Mouse (Mus musculus): ENCODE measurements around the gene Mecom. TPM values are rescaled to one million over a fixed set of nuclear protein-coding genes. Genes with fewer than 3 reads are reported as not detected.

Mecom gene
- polyA plus RNA-seq, 1 experiment, result not detected

DNA sequence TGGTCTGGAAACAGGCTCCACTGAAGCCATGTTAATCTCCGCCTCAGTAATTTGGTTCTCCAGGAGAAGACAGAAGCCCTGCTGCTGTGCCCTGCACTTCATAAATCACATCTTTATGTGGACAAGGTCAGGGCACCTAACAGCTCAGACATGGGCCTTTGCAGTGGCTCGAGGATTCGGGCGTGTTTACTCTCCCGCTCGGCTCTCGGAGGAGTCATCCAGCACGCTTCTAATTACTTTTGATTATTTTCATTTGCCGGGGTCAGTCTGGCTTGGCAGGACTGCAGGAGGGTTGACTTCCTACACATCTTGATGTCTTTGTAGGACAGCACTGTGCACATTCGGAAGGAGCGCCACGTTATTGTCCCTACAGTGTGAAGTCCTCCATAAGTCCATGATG lies 529.6 kb downstream of the Mecom start:
- no peak for TF ChIP-seq GATA1 (IDR thresholded peaks at IDR 0.05; ENCODE audit: low read length)

- TF ChIP-seq GATA1 (IDR thresholded peaks at IDR 0.05; ENCODE audit: low read length), result no peak
Observed at GRCm38 (mm10) chr3:30016766-30017165, 531.0 kb downstream of the Mecom start.

DNA sequence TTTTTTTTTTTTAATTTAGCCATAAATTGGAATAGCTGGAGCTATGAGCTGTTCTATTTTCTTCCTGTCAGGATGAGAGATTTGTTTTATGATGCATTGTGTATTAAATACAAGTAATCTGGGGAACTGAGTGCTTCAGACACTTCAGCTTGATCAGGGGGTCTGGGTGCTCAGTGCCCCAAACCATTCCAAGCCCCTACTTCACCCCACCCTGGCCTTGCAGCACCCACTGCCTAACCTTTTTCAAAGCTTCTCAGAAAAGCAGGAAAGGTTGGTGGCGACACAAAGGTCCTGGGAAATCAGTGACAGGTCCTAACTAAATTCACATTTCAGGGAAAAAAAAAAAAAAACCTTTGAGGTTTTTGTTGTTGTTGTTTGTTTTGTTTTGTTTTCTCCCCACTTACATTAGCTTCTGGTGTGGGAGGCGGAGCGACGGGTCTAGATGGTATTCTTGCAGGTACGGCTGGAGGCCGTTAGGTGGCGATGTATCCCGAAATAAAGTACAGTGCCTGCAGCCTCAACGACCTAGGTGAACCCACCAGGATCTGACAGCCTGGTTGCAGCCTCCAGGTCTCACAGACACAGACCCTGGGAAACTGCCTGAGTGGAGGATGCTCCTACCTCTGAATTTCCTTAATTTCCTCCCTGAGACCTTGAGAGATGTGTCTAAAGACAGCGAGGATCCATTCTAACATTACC lies 532.7 kb downstream of the Mecom start:
- TF ChIP-seq GATA1 (IDR thresholded peaks at IDR 0.05; ENCODE audit: low read length), result no peak

- no peak for TF ChIP-seq GATA1 (IDR thresholded peaks at IDR 0.05; ENCODE audit: low read length)
Observed at GRCm38 (mm10) chr3:30014279-30014678, 533.5 kb downstream of the Mecom start.

- no peak for TF ChIP-seq GATA1 (IDR thresholded peaks at IDR 0.05; ENCODE audit: low read length)
Observed at GRCm38 (mm10) chr3:30013416-30013815, 534.4 kb downstream of the Mecom start.

DNA sequence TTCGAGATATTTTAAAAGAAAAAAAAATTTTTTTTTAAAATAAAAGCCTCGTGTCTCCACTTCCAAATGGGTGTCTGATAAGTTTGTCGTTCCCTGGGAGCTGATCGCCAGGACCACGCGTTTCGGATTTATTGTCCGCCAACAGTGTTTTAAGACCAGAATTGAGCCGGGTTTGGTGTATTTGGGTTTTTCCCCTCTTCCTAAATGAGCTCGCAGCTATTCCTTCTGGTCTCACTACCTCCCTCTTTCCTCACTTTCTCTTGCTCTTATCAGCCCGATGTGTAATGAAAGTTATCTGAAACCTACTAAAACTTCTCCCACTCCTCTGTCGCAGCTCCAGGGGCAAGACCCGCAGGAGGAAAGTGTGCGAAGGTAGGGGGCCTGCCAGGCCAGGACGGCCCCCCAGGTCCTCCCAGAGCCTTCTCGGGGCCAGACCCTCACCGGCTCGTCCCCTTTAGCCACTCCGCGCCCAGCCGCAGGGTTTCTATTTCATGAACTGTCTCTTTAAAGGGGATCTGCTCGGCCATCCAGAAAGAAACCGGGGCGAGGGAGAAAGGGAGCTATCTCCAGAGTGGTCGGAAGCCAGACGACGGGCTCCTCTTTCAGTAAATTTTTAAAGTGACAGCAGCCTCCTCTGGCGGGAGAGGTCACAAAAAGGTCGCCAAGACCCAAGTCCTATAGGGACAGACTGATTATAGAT lies 535.0 kb downstream of the Mecom start:
- no peak for TF ChIP-seq GATA1 (IDR thresholded peaks at IDR 0.05; ENCODE audit: low read length)

DNA sequence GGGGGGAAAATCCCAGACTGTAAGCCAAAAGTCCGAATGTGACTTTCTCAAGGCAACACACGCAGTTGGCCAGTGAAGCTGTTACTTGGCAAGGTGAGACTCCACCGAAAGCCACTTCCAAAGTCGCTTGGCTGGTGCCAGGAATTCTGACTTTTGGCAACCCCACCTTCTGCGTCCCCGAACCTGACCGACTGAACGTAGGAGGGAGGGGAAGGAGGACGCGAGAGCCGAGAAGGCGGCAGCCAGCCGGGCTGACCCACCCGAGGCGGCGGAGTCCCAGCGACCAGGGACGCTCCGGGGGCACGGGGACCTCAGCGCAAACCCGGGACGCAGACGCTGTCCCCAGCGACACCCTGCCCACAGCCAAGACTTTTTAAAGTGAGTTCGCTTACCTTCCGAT lies 535.7 kb downstream of the Mecom start:
- no peak for TF ChIP-seq GATA1 (IDR thresholded peaks at IDR 0.05; ENCODE audit: low read length)

DNA sequence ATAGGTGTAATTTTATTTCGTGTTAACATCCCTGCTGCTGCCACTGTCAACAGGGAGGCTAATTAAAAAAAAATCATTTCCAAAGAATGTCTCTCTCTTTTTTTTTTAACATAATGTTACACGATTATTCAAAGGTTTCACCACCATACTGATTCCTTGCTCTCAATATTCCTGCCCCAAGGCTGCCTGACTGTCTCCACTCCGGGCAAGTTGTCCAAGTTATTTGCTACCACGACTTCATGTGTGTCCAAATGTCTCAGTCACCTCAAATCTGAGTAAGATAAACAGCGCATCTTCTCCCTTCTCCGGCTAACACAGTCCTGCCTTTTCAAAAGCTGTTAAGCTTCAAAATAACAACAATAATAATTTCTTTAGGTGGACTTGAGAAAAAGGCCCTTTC lies 536.1 kb downstream of the Mecom start:
- no peak for TF ChIP-seq GATA1 (IDR thresholded peaks at IDR 0.05; ENCODE audit: low read length)

- no peak for TF ChIP-seq GATA1 (IDR thresholded peaks at IDR 0.05; ENCODE audit: low read length)
Observed at GRCm38 (mm10) chr3:30010889-30011288, 536.9 kb downstream of the Mecom start.

- no peak for TF ChIP-seq GATA1 (IDR thresholded peaks at IDR 0.05; ENCODE audit: low read length)
Observed at GRCm38 (mm10) chr3:30009596-30009995, 538.2 kb downstream of the Mecom start.

GRCm38 (mm10) chr3:30004888-30005405 lies 542.9 kb downstream of the Mecom start:
- TF ChIP-seq GATA1 (IDR thresholded peaks at IDR 0.05; ENCODE audit: low read length), result no peak

DNA sequence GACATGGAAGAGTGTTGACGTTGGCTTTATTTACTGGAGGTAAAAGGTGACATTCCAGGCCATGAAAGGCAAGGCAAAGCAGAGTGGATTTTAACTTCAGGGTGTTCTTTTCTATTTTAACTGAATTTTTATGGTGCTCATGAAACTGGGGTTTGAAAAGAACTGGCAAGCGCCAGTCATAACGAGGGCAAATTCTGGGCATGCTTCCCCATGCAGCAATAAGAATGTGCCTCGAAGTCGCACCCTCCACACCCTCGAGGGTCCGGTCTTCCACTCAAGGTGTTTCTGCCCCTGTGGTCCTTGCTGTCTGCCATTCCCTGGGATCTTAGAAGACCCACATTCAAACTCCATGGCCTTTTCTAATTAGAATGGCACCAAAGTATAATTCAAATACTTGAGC lies 547.5 kb downstream of the Mecom start:
- no peak for TF ChIP-seq GATA1 (IDR thresholded peaks at IDR 0.05; ENCODE audit: low read length)

- TF ChIP-seq GATA1 (IDR thresholded peaks at IDR 0.05; ENCODE audit: low read length), result no peak
Observed at GRCm38 (mm10) chr3:29999035-29999434, 548.8 kb downstream of the Mecom start.

- TF ChIP-seq GATA1 (IDR thresholded peaks at IDR 0.05; ENCODE audit: low read length), result no peak
Observed at GRCm38 (mm10) chr3:29997068-29997467, 550.7 kb downstream of the Mecom start.

DNA sequence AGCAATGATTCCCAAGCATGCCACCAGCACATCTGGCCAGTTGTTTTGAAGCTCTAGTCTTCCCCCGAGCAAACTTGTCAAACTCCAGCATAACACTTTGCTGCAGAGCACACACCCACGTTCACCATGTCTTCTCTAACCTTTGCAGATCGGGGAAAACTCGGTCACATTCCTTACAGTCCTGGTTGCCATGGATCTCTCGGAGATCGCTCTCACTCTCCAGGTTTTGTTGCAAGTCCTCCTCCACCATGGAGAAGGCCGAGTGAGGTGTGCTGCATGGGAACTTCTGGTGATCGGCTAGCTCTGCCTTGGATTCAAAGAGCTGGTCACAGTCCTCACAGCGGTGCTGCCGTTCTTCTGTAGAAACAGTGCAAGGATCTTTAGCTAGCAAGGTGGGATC lies 554.5 kb downstream of the Mecom start:
- no peak for TF ChIP-seq GATA1 (IDR thresholded peaks at IDR 0.05; ENCODE audit: low read length)

DNA sequence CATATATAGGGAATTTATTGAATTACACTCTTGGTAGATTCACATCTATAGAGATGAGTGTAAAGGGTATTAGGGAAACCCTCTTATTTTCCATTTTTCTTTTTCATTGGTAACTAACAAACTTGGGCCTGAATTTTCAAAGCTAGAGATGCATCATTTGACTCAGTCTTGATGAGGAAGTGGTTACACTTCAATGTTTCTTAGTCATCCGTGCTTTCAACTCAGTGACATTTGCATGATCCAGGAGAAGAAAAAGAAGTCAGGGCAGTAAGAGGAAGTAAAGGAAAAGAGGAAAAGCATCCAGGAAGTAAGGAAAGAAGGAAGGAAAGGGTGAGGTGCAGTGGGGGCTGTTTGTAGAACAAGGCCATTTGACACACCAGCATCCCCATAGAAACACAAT lies 556.3 kb downstream of the Mecom start:
- TF ChIP-seq GATA1 (IDR thresholded peaks at IDR 0.05; ENCODE audit: low read length), result no peak

DNA sequence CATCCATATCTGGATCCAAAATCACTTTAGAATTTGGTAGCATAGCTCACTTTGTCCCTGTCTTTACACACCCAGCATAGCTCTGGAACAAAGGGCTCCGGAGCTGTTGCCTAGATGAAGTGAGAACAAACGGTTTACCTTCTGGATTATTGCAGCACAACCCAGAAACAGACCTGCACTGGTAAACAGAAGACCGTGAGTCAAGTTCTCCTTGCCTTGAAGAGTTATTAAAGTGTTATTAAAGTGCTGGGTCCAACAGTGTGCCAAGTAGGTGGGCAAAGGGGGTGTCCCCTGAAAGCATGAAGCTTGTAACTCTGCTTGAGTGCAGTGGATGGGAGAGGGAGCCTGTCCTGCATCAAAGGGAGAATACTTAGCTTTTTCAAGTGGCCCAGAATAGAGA lies 563.4 kb downstream of the Mecom start:
- no peak for TF ChIP-seq GATA1 (IDR thresholded peaks at IDR 0.05; ENCODE audit: low read length)
